Mouse (Mus musculus): ENCODE data around the gene Ttll9. TPM values are rescaled to one million over a fixed set of nuclear protein-coding genes. Genes with fewer than 3 reads are reported as not detected.

Gene Ttll9
- polyA plus RNA-seq, 1 experiment from 2014 or later: 0.09 TPM

DNA sequence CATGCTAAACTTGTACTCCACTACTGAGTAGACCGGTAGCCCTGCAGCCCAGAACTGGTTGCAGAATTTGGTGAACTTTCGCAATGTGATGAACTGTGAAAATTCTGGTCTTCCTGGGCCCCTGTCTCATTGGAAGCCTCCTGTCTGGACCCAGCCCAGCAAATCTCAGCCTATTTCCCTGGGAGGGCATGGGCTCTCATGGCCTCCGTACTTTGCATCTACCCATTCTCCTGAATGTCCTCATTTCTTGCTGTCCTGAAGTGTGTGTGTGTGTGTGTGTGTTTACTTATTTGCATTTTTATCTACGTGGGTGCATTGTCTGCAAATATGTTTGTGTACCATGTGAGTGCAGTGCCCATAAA is 87.7 kb downstream of the Ttll9 start:
- Histone ChIP-seq H3K27ac (ENCODE audit: low read length) (no peak overlapping the region), H3K4me2 (ENCODE audit: low read depth, low read length) (no peak overlapping the region), H3K27me3 (ENCODE audit: control insufficient read depth, insufficient read depth, low read depth, low read length) (peaks cover 15% of the 10 kb centered on the region), H3K4me1 (ENCODE audit: control insufficient read depth, low read depth, low read length) (no peaks in the 10 kb centered on the region), H3K36me3 (ENCODE audit: control insufficient read depth, insufficient read depth) (no peaks in the 10 kb centered on the region), H3K4me3 (ENCODE audit: low read depth, low read length) (no peak overlapping the region), H3K9me3 (replicated peaks; ENCODE audit: control insufficient read depth, low read length) (no peaks in the 10 kb centered on the region), H3K9ac (ENCODE audit: low read depth, low read length) (no peak overlapping the region)
- no peak for ATAC-seq (ENCODE audit: low read depth)
- 61% methylated on average over 4 of the region's 4 CpGs for WGBS (ENCODE audit: insufficient replicate concordance)

DNA sequence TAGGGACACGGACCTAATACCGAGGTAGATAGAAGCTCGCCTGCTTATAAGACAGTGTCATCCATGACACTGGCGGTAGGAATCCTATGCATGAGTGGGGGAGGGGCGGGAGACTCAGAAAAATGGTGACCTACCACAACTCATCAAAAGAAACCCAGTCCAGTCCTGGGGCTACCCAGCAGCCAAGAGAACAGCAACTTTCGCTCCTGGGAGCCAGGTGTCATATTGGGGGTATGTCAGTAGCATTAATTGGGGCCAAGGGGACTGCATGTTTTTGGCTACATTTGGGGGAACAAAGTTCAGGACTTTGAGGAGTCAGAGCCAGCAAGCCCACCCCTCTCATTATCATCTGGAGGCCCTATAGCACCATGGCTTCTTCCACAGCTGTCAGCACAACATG is 88.8 kb downstream of the Ttll9 start:
- H3K4me1 ChIP-seq (ENCODE audit: control insufficient read depth, low read depth, low read length): no peaks in the 10 kb centered on the region
- no peak overlapping the region for H3K4me3 ChIP-seq (ENCODE audit: low read depth, low read length)
- no peak overlapping the region for H3K4me2 ChIP-seq (ENCODE audit: low read depth, low read length)
- H3K27ac ChIP-seq (ENCODE audit: low read length): no peak overlapping the region
- H3K27me3 ChIP-seq (ENCODE audit: control insufficient read depth, insufficient read depth, low read depth, low read length): peaks cover 15% of the 10 kb centered on the region
- H3K9me3 ChIP-seq (replicated peaks; ENCODE audit: control insufficient read depth, low read length): no peaks in the 10 kb centered on the region
- WGBS (ENCODE audit: insufficient replicate concordance): 55% methylated on average over 6 of the region's 6 CpGs
- H3K9ac ChIP-seq (ENCODE audit: low read depth, low read length): no peak overlapping the region
- no peaks in the 10 kb centered on the region for H3K36me3 ChIP-seq (ENCODE audit: control insufficient read depth, insufficient read depth)
- no peak for ATAC-seq (ENCODE audit: low read depth)

DNA sequence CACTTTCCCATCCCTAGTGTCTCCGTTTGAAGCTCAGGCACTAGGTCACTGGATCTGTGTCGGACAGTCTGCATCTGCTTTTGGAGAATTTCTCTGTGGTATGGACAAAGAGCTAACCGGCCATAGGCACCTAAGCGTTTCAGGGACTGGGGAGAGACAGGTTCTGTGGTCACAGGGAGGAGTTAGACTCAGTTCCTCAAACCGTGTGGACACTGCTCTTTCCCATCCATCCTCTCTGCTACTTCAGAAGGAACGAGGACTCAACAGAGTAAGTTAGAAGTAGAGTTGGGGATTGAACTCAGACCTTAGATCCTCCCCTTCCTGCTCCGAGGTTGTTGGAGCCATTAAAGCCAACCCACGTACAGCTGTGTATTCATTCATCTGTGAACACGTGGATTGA is 89.3 kb downstream of the Ttll9 start:
- H3K9ac ChIP-seq (ENCODE audit: low read depth, low read length): no peak overlapping the region
- H3K27me3 ChIP-seq (ENCODE audit: control insufficient read depth, insufficient read depth, low read depth, low read length): peaks cover 15% of the 10 kb centered on the region
- no peaks in the 10 kb centered on the region for H3K36me3 ChIP-seq (ENCODE audit: control insufficient read depth, insufficient read depth)
- ATAC-seq (ENCODE audit: low read depth): no peak
- H3K4me1 ChIP-seq (ENCODE audit: control insufficient read depth, low read depth, low read length): no peaks in the 10 kb centered on the region
- 31% methylated on average over 9 of the region's 9 CpGs for WGBS (ENCODE audit: insufficient replicate concordance)
- no peak overlapping the region for H3K27ac ChIP-seq (ENCODE audit: low read length)
- no peak overlapping the region for H3K4me3 ChIP-seq (ENCODE audit: low read depth, low read length)
- no peak overlapping the region for H3K4me2 ChIP-seq (ENCODE audit: low read depth, low read length)
- no peaks in the 10 kb centered on the region for H3K9me3 ChIP-seq (replicated peaks; ENCODE audit: control insufficient read depth, low read length)

DNA sequence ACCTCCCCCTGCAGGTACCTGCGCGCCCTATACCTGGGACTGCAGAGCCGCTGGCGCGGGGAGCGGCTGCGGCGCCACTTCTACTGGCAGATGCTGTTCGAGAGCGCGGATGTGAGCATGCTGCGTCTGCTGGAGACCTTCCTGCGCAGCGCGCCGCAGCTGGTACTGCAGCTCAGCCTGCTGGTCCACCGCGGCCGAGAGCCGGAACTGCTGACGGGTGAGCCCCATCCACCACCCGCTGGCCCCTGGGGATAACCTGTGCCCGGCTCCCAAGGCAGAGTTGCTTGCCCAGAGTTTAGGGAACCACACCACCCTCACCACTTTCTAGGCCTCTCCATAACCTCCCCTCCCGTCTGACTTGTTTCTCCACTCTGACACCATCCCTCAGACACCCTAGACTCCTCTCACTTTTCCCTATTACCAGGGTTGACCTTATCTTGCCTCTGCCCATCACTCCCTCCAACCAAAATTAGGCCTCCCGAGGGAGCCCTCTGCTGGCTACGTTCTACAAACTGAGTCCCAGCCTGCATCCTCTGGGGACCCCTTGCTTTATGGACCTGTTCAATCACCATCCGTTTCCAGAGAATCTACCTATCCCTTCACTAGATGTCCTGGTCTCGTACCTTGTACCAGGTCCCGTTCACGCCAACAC is 90.5 kb downstream of the Ttll9 start:
- Histone ChIP-seq H3K4me2 (ENCODE audit: low read depth, low read length) (no peak overlapping the region), H3K9me3 (replicated peaks; ENCODE audit: control insufficient read depth, low read length) (no peaks in the 10 kb centered on the region), H3K27ac (ENCODE audit: low read length) (no peak overlapping the region), H3K9ac (ENCODE audit: low read depth, low read length) (no peak overlapping the region), H3K4me3 (ENCODE audit: low read depth, low read length) (no peak overlapping the region), H3K27me3 (ENCODE audit: control insufficient read depth, insufficient read depth, low read depth, low read length) (peaks cover 15% of the 10 kb centered on the region), H3K4me1 (ENCODE audit: control insufficient read depth, low read depth, low read length) (no peaks in the 10 kb centered on the region), H3K36me3 (ENCODE audit: control insufficient read depth, insufficient read depth) (no peaks in the 10 kb centered on the region)
- no peak for ATAC-seq (ENCODE audit: low read depth)
- 6% methylated on average over 29 of the region's 30 CpGs for WGBS (ENCODE audit: insufficient replicate concordance)

DNA sequence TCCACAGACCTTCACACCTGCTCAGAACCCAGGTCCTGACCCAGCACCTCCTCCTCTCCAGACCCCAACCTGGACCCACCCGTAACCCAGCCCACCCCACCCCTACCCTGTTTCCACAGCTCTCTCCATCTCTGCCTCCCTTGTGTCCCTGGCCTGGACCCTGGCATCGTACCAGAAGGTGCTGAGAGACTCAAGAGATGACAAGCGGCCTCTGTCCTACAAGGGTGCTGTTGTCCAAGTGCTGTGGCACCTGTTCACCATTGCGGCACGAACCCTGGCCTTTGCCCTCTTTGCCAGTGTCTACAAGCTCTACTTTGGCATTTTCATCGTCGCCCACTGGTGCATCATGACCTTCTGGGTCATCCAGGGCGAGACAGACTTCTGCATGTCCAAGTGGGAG is 91.6 kb downstream of the Ttll9 start:
- H3K27me3 ChIP-seq (ENCODE audit: control insufficient read depth, insufficient read depth, low read depth, low read length): peaks cover 15% of the 10 kb centered on the region
- no peak overlapping the region for H3K27ac ChIP-seq (ENCODE audit: low read length)
- no peaks in the 10 kb centered on the region for H3K36me3 ChIP-seq (ENCODE audit: control insufficient read depth, insufficient read depth)
- ATAC-seq (ENCODE audit: low read depth): no peak
- 68% methylated on average over 8 of the region's 8 CpGs for WGBS (ENCODE audit: insufficient replicate concordance)
- H3K9ac ChIP-seq (ENCODE audit: low read depth, low read length): no peak overlapping the region
- no peak overlapping the region for H3K4me2 ChIP-seq (ENCODE audit: low read depth, low read length)
- no peaks in the 10 kb centered on the region for H3K4me1 ChIP-seq (ENCODE audit: control insufficient read depth, low read depth, low read length)
- no peaks in the 10 kb centered on the region for H3K9me3 ChIP-seq (replicated peaks; ENCODE audit: control insufficient read depth, low read length)
- H3K4me3 ChIP-seq (ENCODE audit: low read depth, low read length): no peak overlapping the region

DNA sequence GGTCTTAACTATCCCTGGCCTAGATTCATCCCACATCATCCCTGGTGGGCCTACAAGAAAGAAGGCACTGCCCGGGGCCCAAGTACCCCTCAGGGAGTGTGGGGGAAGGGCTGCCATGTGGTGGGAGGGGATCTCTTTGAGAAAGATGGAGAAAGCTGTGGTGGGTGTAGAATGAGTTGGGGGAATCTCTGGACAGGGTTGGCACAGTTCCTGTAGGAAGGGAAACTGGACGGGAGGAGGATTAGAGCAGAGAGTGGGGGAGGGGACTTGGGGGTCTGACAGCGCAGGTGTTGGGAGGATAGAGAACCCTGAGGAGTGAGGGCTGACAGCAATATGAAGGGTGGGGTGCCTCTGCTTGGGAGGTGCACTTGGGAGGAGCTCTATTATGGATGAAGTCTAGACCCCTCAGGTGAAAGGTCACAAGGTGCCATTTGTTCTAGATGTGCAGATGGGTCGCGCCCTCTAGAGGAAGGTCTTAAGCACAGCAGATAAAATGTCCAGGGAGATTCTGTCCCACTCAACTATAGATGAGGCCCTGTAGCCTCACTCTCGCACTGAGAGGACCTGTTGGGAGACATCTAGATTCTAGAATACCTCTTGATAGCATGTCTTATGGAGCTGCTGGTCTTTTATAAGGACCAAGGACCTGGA is 93.1 kb downstream of the Ttll9 start:
- 44% methylated on average over 6 of the region's 6 CpGs for WGBS (ENCODE audit: insufficient replicate concordance)
- Histone ChIP-seq H3K9me3 (replicated peaks; ENCODE audit: control insufficient read depth, low read length) (no peaks in the 10 kb centered on the region), H3K9ac (ENCODE audit: low read depth, low read length) (no peak overlapping the region), H3K27me3 (ENCODE audit: control insufficient read depth, insufficient read depth, low read depth, low read length) (peaks cover 15% of the 10 kb centered on the region), H3K36me3 (ENCODE audit: control insufficient read depth, insufficient read depth) (no peaks in the 10 kb centered on the region), H3K4me2 (ENCODE audit: low read depth, low read length) (no peak overlapping the region), H3K4me3 (ENCODE audit: low read depth, low read length) (no peak overlapping the region), H3K27ac (ENCODE audit: low read length) (no peak overlapping the region), H3K4me1 (ENCODE audit: control insufficient read depth, low read depth, low read length) (no peaks in the 10 kb centered on the region)
- no peak for ATAC-seq (ENCODE audit: low read depth)

Other genes with a start within 250 kb of the Ttll9 start
- 18.1 and 18.8 TPM in 2 replicates for gene Id1, start 226.2 kb upstream of the Ttll9 start, polyA plus RNA-seq (2015; fragmentation: Nextera tagmentation; extraction: Ambion mirVana)
- gene Cox4i2, start 208.3 kb upstream of the Ttll9 start, polyA plus RNA-seq (2015; fragmentation: Nextera tagmentation; extraction: Ambion mirVana): 0.95 and 1.4 TPM in 2 replicates
- gene Bcl2l1, start 130.8 kb upstream of the Ttll9 start, polyA plus RNA-seq (2015; fragmentation: Nextera tagmentation; extraction: Ambion mirVana): 213 and 241 TPM in 2 replicates
- gene Tpx2, start 114.5 kb upstream of the Ttll9 start, polyA plus RNA-seq (2015; fragmentation: Nextera tagmentation; extraction: Ambion mirVana): 57.7 and 58.9 TPM in 2 replicates
- 0.13 and 0.24 TPM in 2 replicates for gene Mylk2, start 51.1 kb upstream of the Ttll9 start, polyA plus RNA-seq (2015; fragmentation: Nextera tagmentation; extraction: Ambion mirVana)
- gene Foxs1, start 29.3 kb upstream of the Ttll9 start, polyA plus RNA-seq (2015; fragmentation: Nextera tagmentation; extraction: Ambion mirVana): 0.21 and 0.35 TPM in 2 replicates
- not detected in 2 replicates for gene Dusp15, start 10.8 kb upstream of the Ttll9 start, polyA plus RNA-seq (2015; fragmentation: Nextera tagmentation; extraction: Ambion mirVana)
- gene Pdrg1, start 52.9 kb downstream of the Ttll9 start, polyA plus RNA-seq (2015; fragmentation: Nextera tagmentation; extraction: Ambion mirVana): 31.6 and 34.0 TPM in 2 replicates
- not detected in 2 replicates for gene Xkr7, start 69.4 kb downstream of the Ttll9 start, polyA plus RNA-seq (2015; fragmentation: Nextera tagmentation; extraction: Ambion mirVana)
- 0.37 and 0.52 TPM in 2 replicates for gene Ccm2l, start 103.5 kb downstream of the Ttll9 start, polyA plus RNA-seq (2015; fragmentation: Nextera tagmentation; extraction: Ambion mirVana)
- 10.1 and 11.7 TPM in 2 replicates for gene Hck, start 146.0 kb downstream of the Ttll9 start, polyA plus RNA-seq (2015; fragmentation: Nextera tagmentation; extraction: Ambion mirVana)
- gene Tm9sf4, start 198.8 kb downstream of the Ttll9 start, polyA plus RNA-seq (2015; fragmentation: Nextera tagmentation; extraction: Ambion mirVana): 30.9 and 36.2 TPM in 2 replicates